ENCODE assay signal across 13 mouse cellular contexts in genomic region chr14:26466544-26467125, GRCm38 (mm10).
"Had no signal": no experiment of that assay in that cellular context is flagged by ENCODE, and none has a peak within 500 bp of the region (broad histone marks: within the 10 kb centered on the region; RNA-seq: fewer than 3 reads in every experiment).

No protein-coding gene starts in this region.

- H3K4me2 ChIP-seq: kidney, embryonic 15.5 days; liver, embryonic 11.5 days; liver, embryonic 15.5 days had no signal

- H3K27ac ChIP-seq: kidney, embryonic 15.5 days; limb, embryonic 10.5 days; liver, embryonic 15.5 days had no signal

- H3K4me1 ChIP-seq: kidney, embryonic 15.5 days; liver, embryonic 15.5 days had no signal

- ATAC-seq: lung, postnatal 0 days; midbrain, embryonic 16.5 days had no signal

- H3K9ac ChIP-seq: kidney, embryonic 15.5 days; liver, embryonic 15.5 days had no signal

- H3K9me3 ChIP-seq: kidney, embryonic 15.5 days; limb, embryonic 10.5 days; liver, embryonic 15.5 days had no signal

- H3K4me3 ChIP-seq: kidney, embryonic 15.5 days; limb, embryonic 10.5 days; liver, embryonic 15.5 days had no signal

- H3K27me3 ChIP-seq: kidney, embryonic 15.5 days; liver, embryonic 15.5 days had no signal

- DNase-seq: kidney, adult 2 months; kidney, postnatal 36 days; lung, adult 2 months; lung, postnatal 36 days; right cerebral cortex, postnatal 14 days; thymus, adult 18-20 months; thymus, postnatal 14 days had no signal
